Mouse (Mus musculus): Measurements from ENCODE around the gene Cnot11.

Cnot11 gene

GRCm38 (mm10) chr1:39534831-39535230, at the start of gene Cnot11:
Gene Cnot11, plus strand, starts transcription at chr1:39534992.
- DNase-seq = no peak

GRCm38 (mm10) chr1:39487370-39487769, 47.4 kb upstream of the Cnot11 start:
- no peak for DNase-seq

- DNase-seq = no peak
These were observed 41.6 kb upstream of the Cnot11 start for GRCm38 (mm10) chr1:39493165-39493564.

DNA sequence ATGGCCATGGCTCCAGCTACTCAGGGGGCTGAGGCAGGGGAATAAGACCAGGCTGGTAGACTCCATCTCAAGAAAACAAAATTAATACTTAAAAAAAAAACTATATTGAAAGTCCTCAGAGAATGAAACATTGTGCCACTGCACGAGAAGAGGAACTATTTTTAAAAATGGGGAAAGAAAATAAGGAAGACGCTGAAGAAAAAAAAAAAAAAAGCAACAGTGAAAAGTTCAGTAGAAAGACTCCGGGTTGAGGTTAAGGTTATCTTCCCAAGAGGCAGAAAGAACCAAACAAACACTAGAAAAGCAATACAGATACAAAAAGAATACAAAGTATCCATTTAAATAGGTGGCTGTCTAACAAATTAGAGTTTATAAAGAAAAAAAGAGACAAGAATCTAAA, 41.1 kb upstream of the Cnot11 start:
- no peak for DNase-seq

- DNase-seq = no peak
These were observed 37.8 kb upstream of the Cnot11 start for GRCm38 (mm10) chr1:39496995-39497394.

DNA sequence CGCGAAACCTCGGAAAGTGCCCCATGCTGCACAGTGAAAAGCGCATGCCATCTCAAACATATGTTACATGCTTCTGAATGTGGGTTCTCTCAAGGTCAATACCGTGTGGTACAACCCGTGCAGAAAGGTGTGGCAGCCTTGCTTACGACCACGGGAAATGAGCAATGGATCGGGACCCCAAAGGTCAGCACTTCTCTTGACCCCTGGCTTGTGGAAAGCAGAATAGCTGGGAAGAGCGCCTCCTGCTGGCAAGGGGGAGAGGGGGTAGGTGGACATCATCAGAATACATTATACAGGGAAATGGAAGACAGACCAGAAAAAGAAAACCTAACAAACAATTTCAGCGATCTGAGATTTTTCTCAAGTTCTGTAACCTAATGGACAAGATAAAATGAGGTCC, 37.0 kb upstream of the Cnot11 start:
- DNase-seq = no peak

GRCm38 (mm10) chr1:39499485-39499941, 35.3 kb upstream of the Cnot11 start:
- DNase-seq = no peak

- no peak for DNase-seq
These were observed 31.8 kb upstream of the Cnot11 start for GRCm38 (mm10) chr1:39502817-39503633.

DNA sequence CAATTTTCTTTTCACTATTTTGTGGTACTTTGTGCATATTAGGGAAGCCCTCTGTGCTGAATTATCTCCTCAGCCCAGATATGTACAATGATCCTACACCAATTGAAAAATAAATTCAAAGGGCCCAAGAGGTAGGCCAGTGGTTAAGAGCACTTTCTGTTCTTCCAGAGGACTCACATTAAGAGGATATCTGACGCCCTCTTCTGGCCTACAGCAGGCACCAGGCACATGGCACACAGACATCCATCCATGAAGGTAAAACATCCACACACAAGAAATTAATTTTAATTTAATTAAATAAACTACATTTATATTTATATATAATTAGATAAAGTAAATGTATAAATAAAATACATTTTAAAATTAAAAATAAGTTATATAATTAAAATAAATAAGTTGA, 30.5 kb upstream of the Cnot11 start:
- peak; percentile 41 for DNase-seq

DNA sequence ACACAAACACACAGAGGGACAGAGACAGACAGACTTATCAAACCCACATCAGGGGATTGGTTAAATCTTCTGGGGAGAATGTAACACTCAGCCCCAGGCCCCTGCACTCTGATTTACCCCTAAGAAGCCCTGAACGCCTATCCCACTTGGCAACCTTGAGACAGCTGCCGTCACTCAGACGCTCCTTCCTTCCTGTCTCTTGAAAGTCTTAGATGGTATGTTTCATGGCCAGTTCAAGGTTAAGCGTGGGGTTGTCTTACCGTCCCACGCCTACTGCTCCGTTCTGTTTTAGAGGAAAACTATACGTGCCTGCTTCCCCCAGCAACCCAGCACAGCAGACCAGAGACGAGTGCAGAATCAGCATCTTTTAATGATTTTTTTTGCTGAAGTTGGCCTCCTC, 29.2 kb upstream of the Cnot11 start:
- DNase-seq = no peak

DNA sequence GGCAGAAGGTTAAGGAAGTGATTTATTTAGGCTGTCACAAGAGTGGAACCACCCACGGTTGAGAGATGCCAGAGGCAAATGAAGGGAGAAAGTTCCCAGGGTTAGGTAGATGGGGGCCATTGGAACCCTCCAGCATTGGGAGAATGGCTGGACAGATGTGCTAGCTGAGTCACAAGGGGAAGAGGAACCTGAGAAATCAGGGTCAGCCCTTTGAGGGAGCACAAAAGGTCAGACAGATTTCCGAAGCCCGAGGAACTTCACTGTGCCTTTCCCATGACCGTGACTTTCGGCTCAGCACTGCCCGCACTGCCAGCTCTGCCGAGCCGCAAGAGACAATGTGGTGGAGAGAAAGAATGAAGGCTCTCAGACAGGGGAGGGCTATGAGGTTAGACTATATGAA, 23.0 kb upstream of the Cnot11 start:
- DNase-seq = no peak

- no peak for DNase-seq
These were observed 22.6 kb upstream of the Cnot11 start for GRCm38 (mm10) chr1:39512183-39512582.

- DNase-seq = no peak
These were observed 19.3 kb upstream of the Cnot11 start for GRCm38 (mm10) chr1:39515303-39515991.

DNA sequence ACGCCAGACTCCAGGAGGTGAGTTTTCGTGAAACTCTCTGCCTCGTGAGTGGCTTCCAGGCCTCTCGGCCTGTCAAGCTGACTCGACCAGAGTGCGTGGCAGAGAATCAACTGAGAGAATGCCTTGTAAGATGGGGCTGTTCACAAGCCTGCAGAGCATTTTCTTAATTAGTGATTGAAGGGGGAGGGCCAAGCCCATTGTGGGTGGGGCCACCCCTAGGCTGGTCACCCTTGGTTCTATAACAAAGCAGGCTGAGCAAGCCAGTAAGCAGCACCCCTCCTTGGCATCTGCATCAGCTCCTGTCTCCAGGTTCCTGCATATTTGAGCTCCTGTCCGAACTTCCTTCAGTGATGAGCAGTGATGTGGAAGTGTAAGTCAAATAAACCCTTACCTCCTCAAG, 13.5 kb upstream of the Cnot11 start:
- DNase-seq = no peak

DNA sequence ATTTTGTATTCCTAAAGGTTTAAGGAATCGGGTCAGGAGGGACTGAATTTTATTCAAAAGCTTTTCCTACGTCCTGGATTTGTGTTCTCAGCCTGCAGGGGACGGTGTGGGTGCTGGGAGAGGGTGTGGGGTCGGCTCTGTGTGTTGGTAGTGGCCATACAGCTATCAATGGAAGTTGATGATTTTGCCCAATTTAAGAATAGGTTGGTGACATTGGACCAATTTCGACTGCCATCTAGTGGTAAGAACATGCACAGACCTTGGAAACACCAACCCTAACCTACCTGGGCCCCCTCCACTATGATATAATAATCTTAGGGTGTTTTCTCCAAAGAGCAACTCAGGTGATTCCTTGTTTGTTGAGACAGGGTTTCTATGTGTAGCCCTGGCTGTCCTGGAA, 12.3 kb upstream of the Cnot11 start:
- peak; percentile 40 for DNase-seq

DNA sequence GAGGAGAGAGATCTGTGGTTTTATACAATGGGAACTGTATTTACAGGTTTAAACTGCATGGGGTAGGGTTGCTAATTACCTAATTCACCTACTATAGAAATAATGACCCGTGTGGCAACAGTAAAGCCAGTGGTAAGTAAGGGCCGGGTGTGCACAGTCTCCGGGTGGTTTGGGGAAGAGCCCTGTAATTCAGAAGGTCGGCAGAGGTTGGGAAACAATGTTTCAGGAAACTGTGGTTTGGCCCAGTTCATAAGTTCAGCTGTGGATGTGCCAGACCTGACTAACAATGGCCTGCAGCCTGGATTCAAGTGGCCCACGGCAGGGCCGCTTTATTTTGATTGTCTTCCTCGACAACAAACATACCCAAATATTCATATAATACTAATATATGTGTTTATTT, 9.0 kb upstream of the Cnot11 start:
- no peak for DNase-seq

GRCm38 (mm10) chr1:39526371-39527167, 8.2 kb upstream of the Cnot11 start:
- peak; percentile 37 for DNase-seq

GRCm38 (mm10) chr1:39527432-39527831, 7.4 kb upstream of the Cnot11 start:
- peak; percentile 86 for DNase-seq

- no peak for DNase-seq
These were observed 6.5 kb upstream of the Cnot11 start for GRCm38 (mm10) chr1:39528319-39528718.

DNA sequence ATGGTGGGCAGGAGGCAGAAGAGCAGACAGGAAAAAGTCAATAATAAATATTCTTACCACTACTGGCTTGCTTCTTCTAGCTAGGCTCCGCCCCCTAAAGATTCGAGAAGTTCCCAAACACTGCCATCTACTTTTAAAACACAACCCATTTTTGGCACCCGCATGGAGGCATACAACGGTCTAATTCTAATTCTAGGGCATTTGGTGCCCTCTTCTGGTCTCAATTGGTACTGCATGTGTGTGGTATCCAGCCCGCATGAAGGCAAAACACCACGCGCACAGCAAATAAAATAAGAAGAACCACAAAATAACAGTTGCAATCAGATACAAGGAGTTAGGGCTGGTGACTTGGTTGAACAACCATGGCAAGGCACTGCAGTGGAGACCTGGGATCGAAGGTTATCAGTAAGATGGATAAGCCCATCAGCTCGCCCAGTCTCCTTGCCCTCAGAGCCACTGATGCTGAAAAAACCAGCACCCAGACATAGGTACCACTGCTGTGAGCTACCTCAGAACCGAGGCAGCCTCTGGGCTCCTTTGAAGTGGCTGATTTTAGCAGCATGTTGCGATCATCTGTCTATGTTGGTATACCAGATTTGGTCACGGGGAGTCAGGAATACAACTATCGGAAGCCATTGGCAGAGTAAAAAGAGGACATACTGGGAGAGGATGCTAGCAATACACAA, 4.4 kb upstream of the Cnot11 start:
- peak; percentile 89 for DNase-seq

- no peak for DNase-seq
These were observed 3.8 kb upstream of the Cnot11 start for GRCm38 (mm10) chr1:39531036-39531435.

- DNase-seq = no peak
These were observed 875 bp upstream of the Cnot11 start for GRCm38 (mm10) chr1:39533917-39534316.
